Mouse (Mus musculus) liver, embryonic 13.5 days (tissue): ENCODE measurements around the gene Sgcg. TPM values are rescaled to one million over a fixed set of nuclear protein-coding genes. Genes with fewer than 3 reads are reported as not detected.

Experiments used
- ATAC-seq: fragments of 200-750 bp; cut with Nextera tagmentation; 2 replicates; pipeline ENCODE4 v1.8.0; 2017; ENCODE audit warnings: low read depth, mild to moderate bottlenecking, moderate number of reproducible peaks, moderate library complexity
- DNase-seq: peaks from one replicate; pipeline ENCODE4 v3.0.0; 2022
- H3K27ac ChIP-seq: fragments of 300-500 bp; sonication (generic); 2 replicates; pipeline ENCODE4 v1.5.1; 2015; ENCODE audit warnings: moderate library complexity, mild to moderate bottlenecking, inconsistent platforms
- H3K27me3 ChIP-seq: fragments of 300-500 bp; sonication (generic); 2 replicates; pipeline ENCODE4 v1.6.1; 2015; ENCODE audit warnings: mild to moderate bottlenecking, inconsistent platforms
- H3K36me3 ChIP-seq: fragments of 300-500 bp; sonication (generic); 2 replicates; pipeline ENCODE4 v1.6.1; 2015; ENCODE audit warnings: mild to moderate bottlenecking, inconsistent platforms
- H3K4me1 ChIP-seq: fragments of 300-500 bp; sonication (generic); replicated peaks from 2 replicates; pipeline ENCODE4 v1.6.1; 2015; ENCODE audit warnings: inconsistent platforms
- H3K4me2 ChIP-seq: fragments of 300-500 bp; sonication (generic); 2 replicates; pipeline ENCODE4 v1.6.1; 2015; ENCODE audit warnings: inconsistent platforms, mild to moderate bottlenecking, moderate library complexity
- H3K4me3 ChIP-seq: fragments of 300-500 bp; sonication (generic); replicated peaks from 2 replicates; pipeline ENCODE4 v1.5.1; 2015; ENCODE audit warnings: mild to moderate bottlenecking, inconsistent platforms
- H3K9ac ChIP-seq: fragments of 300-500 bp; sonication (generic); 2 replicates; pipeline ENCODE4 v1.6.1; 2015; ENCODE audit warnings: mild to moderate bottlenecking, inconsistent platforms
- H3K9me3 ChIP-seq: fragments of 300-500 bp; sonication (generic); replicated peaks from 2 replicates; pipeline ENCODE4 v1.6.1; 2016; ENCODE audit warnings: inconsistent platforms
- WGBS: fragments of 180-500 bp; shearing (Covaris S2); methylation state at CpG from one replicate; pipeline ENCODE4 v1.1.7; 2015; ENCODE audit not compliant: insufficient replicate concordance; 5-methylcytosine and 5-hydroxymethylcytosine counted together
- polyA plus RNA-seq: library from polyadenylated mRNA; unstranded; fragments of >200 nt; fragmentation: Nextera tagmentation; extraction: Ambion mirVana; gene quantifications from 2 replicates; pipeline ENCODE4 v1.2.1, GENCODE M21; 2015

The Sgcg gene
- polyA plus RNA-seq, 1 experiment from 2014 or later, result 0.24 TPM

GRCm38 (mm10) chr14:61274414-61275198, 16.3 kb upstream of the Sgcg start:
- Histone ChIP-seq H3K9me3 (no peaks in the 10 kb centered on the region), H3K4me1 (no peaks in the 10 kb centered on the region)

DNA sequence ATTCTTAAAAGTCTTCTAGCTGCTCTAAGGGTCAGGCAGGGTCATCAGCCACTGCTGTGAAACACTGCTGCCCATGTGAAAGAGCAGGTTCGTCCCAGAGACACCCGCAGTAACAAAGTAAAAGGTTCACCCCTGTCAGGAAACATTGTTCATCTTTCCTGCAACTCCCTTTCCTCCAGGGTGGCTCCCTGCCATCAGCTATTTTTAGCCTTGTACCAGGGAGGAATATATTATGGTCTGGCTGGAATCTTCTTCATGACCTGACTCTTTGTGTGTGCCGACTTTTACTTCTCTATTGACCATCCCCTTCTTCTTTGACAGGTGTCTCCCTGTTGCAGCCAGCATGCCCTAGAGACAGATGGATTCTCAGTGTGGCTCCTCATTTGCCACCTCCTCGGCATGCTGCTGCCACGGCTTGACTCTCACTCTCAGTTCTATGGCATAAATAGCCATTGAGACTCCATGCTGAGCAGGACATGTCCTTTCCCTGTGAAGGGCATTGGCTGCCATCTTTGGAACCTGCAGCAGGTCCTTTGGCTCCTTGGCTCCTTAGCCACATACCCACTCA, 9.7 kb upstream of the Sgcg start:
- 57% methylated on average over 5 of the region's 5 CpGs for WGBS
- H3K9me3 ChIP-seq, result no peaks in the 10 kb centered on the region

More at GRCm38 (mm10) chr14:61274414-61275198, 16.3 kb upstream of the Sgcg start:
- Histone ChIP-seq H3K9ac (no peak overlapping the region), H3K4me3 (peak overlapping the region; percentile 25), H3K36me3 (no peaks in the 10 kb centered on the region), H3K4me2 (peak overlapping the region; percentile 29), H3K27me3 (peaks cover 51% of the 10 kb centered on the region), H3K27ac (no peak overlapping the region)
- no peak for DNase-seq
- no peak for ATAC-seq
- 9% methylated on average over 38 of the region's 38 CpGs for WGBS

GRCm38 (mm10) chr14:61259084-61259483, 794 bp upstream of the Sgcg start:
- H3K27ac ChIP-seq, result no peak overlapping the region
- DNase-seq (no peak), ATAC-seq (no peak)
- H3K4me1 ChIP-seq, result no peaks in the 10 kb centered on the region
- no peak overlapping the region for H3K4me2 ChIP-seq
- no peaks in the 10 kb centered on the region for H3K36me3 ChIP-seq
- no peaks in the 10 kb centered on the region for H3K9me3 ChIP-seq
- WGBS, result 50% methylated on average over 3 of the region's 3 CpGs
- no peak overlapping the region for H3K9ac ChIP-seq
- no peak overlapping the region for H3K4me3 ChIP-seq
- no peaks in the 10 kb centered on the region for H3K27me3 ChIP-seq

More for the DNA sequence above, 9.7 kb upstream of the Sgcg start:
- H3K9ac ChIP-seq, result no peak overlapping the region
- DNase-seq (no peak), ATAC-seq (no peak)
- H3K4me2 ChIP-seq, result no peak overlapping the region
- H3K4me3 ChIP-seq, result no peak overlapping the region
- no peaks in the 10 kb centered on the region for H3K36me3 ChIP-seq
- H3K27me3 ChIP-seq, result peaks cover 19% of the 10 kb centered on the region
- H3K4me1 ChIP-seq, result no peaks in the 10 kb centered on the region
- H3K27ac ChIP-seq, result no peak overlapping the region

GRCm38 (mm10) chr14:61252596-61253388, 5.5 kb downstream of the Sgcg start:
- Histone ChIP-seq H3K9ac (no peak overlapping the region), H3K27ac (no peak overlapping the region), H3K9me3 (peaks cover 3% of the 10 kb centered on the region; the same call in 1 of the 2 replicates), H3K4me3 (no peak overlapping the region), H3K4me2 (no peak overlapping the region), H3K36me3 (no peaks in the 10 kb centered on the region), H3K27me3 (no peaks in the 10 kb centered on the region), H3K4me1 (no peaks in the 10 kb centered on the region)
- ATAC-seq, result no peak
- no peak for DNase-seq
- 67% methylated on average over 15 of the region's 15 CpGs for WGBS

DNA sequence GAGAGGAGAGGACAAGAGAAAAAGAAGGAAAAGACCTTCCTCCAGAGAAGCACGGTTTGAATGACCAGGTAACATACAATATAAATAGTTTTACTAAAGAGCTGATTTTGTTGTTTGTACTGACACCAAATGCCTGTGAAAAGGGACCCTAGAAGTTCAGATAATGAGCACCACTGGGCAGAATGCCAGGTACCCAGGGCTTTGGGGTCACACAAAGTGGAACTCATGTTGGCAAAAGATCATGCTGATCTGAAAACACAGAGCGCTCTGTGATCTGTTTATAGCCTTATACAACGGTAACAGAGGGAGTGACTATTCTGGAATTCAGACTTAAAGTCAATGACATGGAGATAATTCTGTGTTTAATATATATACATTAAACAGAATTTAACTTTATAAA, 11.8 kb downstream of the Sgcg start:
- ATAC-seq, result no peak
- no peaks in the 10 kb centered on the region for H3K36me3 ChIP-seq
- H3K27me3 ChIP-seq, result no peaks in the 10 kb centered on the region
- H3K9ac ChIP-seq, result no peak overlapping the region
- no peak for DNase-seq
- no peak overlapping the region for H3K4me3 ChIP-seq
- H3K9me3 ChIP-seq, result peaks cover 4% of the 10 kb centered on the region; the same call in 1 of the 2 replicates
- 67% methylated on average over 3 of the region's 3 CpGs for WGBS
- no peak overlapping the region for H3K4me2 ChIP-seq
- no peak overlapping the region for H3K27ac ChIP-seq
- H3K4me1 ChIP-seq, result no peaks in the 10 kb centered on the region

DNA sequence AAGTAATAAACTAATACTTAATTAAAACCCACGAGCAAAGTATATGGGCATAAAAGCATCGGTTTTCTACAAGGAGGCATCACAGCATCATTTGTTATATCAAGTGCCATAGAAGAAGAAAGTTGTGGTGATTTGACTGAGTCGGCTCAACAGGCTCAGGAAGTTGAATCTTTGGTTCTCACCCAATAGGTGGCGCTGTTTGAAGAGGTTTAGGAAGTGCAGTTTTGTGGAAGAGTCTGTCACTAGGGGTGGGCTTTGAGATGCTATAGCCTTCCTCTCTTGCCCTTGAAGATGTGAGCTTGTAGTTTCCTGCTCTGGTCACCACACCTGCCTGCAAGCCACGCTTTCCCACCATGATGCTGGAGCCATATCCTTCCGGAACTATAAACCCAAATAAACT, 15.7 kb downstream of the Sgcg start:
- Histone ChIP-seq H3K4me3 (no peak overlapping the region), H3K9me3 (no peaks in the 10 kb centered on the region), H3K36me3 (no peaks in the 10 kb centered on the region), H3K9ac (no peak overlapping the region), H3K27ac (no peak overlapping the region), H3K4me2 (no peak overlapping the region), H3K4me1 (no peaks in the 10 kb centered on the region), H3K27me3 (no peaks in the 10 kb centered on the region)
- DNase-seq (no peak), ATAC-seq (no peak)
- WGBS, result 25% methylated on average over 6 of the region's 6 CpGs

- H3K4me1 ChIP-seq, result peaks cover 8% of the 10 kb centered on the region
- H3K9ac ChIP-seq, result no peak overlapping the region
- H3K4me2 ChIP-seq, result no peak overlapping the region
- WGBS, result 53% methylated on average over 9 of the region's 9 CpGs
- H3K27ac ChIP-seq, result no peak overlapping the region
- ATAC-seq (no peak), DNase-seq (no peak)
- no peaks in the 10 kb centered on the region for H3K9me3 ChIP-seq
- H3K4me3 ChIP-seq, result no peak overlapping the region
- H3K36me3 ChIP-seq, result no peaks in the 10 kb centered on the region
- H3K27me3 ChIP-seq, result no peaks in the 10 kb centered on the region
These were observed 19.5 kb downstream of the Sgcg start for GRCm38 (mm10) chr14:61238751-61239150.

DNA sequence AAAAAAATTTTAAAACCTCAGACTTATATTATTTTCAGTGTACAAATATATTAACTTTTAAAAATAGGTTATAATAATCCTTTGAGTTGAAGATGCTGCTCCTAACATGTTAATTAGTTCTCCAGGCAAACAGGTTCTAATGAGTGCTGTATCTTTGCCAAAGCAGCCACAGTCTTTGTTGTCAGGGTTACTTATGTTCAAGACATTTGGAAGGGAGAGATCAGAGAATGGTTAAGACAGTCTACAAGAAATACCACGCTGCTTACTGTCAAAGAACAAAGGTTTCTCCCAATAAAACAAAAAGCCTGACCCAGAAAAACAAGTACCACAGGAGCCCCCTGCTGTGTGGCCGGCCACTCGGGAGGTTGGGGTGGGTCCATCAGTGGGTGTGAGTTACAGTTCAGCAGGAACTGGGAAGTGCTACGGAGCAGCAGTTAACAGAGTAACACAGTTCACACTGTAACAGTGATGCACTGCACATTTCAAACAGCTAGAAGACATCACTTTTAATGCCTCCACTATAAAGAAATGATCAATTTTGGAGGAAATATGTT, 21.1 kb downstream of the Sgcg start:
- 39% methylated on average over 4 of the region's 4 CpGs for WGBS
- DNase-seq, result no peak

DNA sequence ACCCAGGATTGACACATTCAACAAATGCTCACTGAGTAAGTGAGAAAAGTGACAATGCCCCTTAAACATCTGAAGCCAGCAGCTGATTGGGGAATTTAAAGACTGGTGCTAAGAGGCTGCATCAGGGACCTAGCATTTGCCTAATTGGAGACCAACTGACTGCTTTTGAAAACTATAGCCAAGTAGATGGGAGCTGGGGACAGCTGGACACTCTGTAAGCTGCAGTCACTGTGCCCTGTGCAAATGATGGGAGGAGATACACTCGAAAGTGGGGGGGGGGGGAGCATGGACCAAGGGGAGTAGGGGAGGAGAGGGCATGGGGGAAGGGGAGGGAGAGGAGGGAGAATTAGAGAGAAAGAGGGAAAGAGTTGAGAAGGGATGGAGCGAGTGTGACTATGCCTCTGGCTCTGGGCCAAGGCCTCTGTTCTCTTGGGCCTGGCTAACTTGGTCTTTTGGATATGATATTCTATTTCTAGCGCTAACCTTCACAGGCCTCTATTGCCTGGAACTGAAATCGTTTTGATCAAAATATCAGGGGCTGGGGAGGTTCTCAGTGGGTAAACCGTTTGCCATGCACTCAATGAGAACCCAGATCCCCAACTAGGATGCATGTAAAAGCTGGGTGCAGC, 22.3 kb downstream of the Sgcg start:
- WGBS, result 46% methylated on average over 5 of the region's 5 CpGs
- H3K27ac ChIP-seq, result no peak overlapping the region

More for the DNA sequence above, 21.1 kb downstream of the Sgcg start:
- Histone ChIP-seq H3K4me3 (no peak overlapping the region), H3K27ac (no peak overlapping the region), H3K4me1 (peaks cover 8% of the 10 kb centered on the region), H3K4me2 (no peak overlapping the region), H3K9ac (no peak overlapping the region), H3K36me3 (no peaks in the 10 kb centered on the region), H3K27me3 (no peaks in the 10 kb centered on the region), H3K9me3 (no peaks in the 10 kb centered on the region)
- no peak for ATAC-seq

DNA sequence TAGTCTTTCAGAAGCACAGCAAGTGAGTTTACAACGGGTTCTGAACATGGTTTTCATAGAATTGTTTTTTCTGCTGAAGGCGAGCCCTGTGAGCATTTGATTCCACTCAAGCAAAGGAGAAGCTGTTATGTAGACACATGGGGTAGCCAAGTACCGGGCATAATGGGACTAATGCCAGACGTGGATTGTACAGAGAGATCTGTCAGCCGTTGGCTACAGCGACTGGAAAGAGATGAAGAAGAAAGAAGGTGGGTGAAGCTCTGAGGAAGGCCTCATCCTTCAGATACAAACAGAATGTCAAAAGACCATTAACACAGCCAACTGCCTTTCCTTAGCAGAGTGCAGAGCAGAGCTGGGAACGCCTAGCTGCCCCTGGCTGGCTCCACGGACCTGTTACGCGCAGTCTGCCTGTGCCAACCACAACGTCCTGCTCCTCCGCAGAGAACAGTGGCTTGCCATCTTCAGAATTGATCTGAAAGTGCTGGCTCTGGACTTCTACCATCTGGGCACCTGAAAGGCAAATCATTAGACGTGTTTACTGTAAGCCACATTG, 26.2 kb downstream of the Sgcg start:
- ATAC-seq (no peak), DNase-seq (no peak)
- no peaks in the 10 kb centered on the region for H3K36me3 ChIP-seq
- H3K9me3 ChIP-seq, result no peaks in the 10 kb centered on the region
- H3K4me3 ChIP-seq, result no peak overlapping the region
- H3K4me1 ChIP-seq, result peaks cover 34% of the 10 kb centered on the region
- no peak overlapping the region for H3K9ac ChIP-seq
- H3K4me2 ChIP-seq, result no peak overlapping the region
- H3K27me3 ChIP-seq, result no peaks in the 10 kb centered on the region
- no peak overlapping the region for H3K27ac ChIP-seq
- WGBS, result 80% methylated on average over 13 of the region's 13 CpGs

More for the DNA sequence above, 22.3 kb downstream of the Sgcg start:
- no peak for ATAC-seq
- Histone ChIP-seq H3K36me3 (no peaks in the 10 kb centered on the region), H3K4me3 (no peak overlapping the region), H3K27me3 (no peaks in the 10 kb centered on the region), H3K9me3 (no peaks in the 10 kb centered on the region), H3K9ac (no peak overlapping the region), H3K4me1 (peaks cover 8% of the 10 kb centered on the region), H3K4me2 (no peak overlapping the region)
- DNase-seq, result no peak
